Mouse (Mus musculus) retina, postnatal 7 days (tissue): ENCODE results near the gene Apobec3.

Experiments used
- DNase-seq: peaks from one replicate; pipeline ENCODE4 v3.0.0-alpha.2; 2012; ENCODE audit warnings: low read depth, low spot score

Apobec3 gene

GRCm38 (mm10) chr15:79950250-79951025 lies 59.0 kb downstream of the Apobec3 start:
- DNase-seq, result no peak

- DNase-seq, result no peak
Measured at GRCm38 (mm10) chr15:79951226-79951625, 59.8 kb downstream of the Apobec3 start.

- DNase-seq, result no peak
Measured at GRCm38 (mm10) chr15:79951730-79952503, 60.5 kb downstream of the Apobec3 start.

DNA sequence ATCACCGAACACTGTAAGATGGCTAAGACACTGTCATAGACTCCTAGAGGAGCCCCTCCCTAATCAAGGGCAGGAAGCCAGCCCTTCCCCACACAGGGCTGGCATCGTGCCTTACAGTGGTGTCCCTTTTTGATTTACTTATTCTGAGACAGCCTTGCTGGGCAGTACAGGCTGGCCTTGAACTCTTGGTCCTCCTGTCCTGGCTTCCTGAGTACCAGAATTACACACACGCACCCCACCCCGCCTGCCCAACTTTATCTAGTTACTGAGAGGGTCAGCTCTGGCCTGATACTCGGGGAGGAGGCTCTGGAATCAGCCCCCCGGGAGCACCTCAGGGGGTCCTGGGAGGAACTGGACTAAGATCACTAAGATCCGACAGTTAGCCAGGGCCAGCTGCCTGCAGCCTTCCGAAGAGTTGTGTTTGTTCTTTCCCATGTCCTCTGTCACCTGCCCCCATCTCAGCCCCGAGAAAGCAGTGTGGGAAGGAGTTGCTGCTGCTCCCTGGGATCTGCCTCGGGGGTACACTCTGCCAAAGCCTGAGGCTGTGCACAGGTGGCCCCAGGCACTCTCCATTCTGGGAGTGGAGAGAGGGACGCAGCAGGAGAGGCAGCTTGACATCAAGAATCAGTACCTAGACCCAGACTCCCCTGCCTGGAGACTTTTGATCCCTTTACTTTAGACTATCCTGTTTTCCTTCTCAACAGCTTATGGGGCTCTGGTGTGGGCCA lies 61.2 kb downstream of the Apobec3 start:
- DNase-seq, result no peak

DNA sequence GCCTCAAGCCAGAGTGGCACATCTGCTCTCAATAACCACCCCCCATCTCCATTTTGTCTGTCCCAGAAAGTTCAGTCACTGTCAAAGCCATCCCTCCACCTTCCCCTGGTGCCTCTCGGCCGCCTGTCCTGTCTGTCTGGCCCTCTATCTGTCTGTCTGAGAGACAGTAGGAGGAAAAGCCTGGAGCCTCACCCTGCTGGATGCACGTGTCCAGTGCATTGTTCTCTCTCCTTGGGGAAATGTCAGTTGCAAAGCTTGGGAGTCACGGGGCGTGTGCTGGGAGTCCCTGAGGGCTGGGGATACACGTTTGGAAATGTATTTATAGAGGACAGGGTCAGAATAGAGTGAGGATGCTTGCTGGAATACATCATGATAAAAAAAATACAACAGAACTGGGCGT lies 62.0 kb downstream of the Apobec3 start:
- DNase-seq, result no peak

- DNase-seq, result no peak
Measured at GRCm38 (mm10) chr15:79956559-79956958, 65.1 kb downstream of the Apobec3 start.

DNA sequence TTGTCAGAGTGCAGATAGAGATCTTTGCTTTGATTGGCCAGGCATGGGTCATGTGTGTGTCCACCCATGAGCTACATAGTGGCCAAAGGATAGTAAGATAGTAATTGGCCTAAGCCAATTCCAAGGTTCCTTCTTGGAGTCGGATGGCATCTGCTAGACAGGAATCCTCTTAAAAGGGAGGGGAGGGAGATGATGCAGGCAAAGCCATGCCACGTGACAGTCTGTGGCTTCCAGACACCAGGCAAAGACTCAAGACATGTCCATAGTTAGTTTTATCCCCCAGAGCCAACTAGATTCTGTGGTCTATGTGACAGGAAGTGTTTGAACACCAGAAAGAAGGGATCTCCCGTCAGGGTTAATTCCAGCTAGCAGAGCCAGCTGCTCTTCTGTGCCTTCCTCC lies 67.0 kb downstream of the Apobec3 start:
- peak; percentile 66 for DNase-seq

- no peak for DNase-seq
Measured at GRCm38 (mm10) chr15:79961366-79961921, 70.0 kb downstream of the Apobec3 start.

GRCm38 (mm10) chr15:79962661-79963060 lies 71.2 kb downstream of the Apobec3 start:
- DNase-seq, result no peak

- no peak for DNase-seq
Measured at GRCm38 (mm10) chr15:79964376-79964775, 72.9 kb downstream of the Apobec3 start.
